Mouse (Mus musculus) kidney, adult 10 weeks (tissue): ENCODE measurements around the gene Olfr847. TPM values are rescaled to one million over a fixed set of nuclear protein-coding genes. Genes with fewer than 3 reads are reported as not detected.

Experiments used
- polyA plus RNA-seq: library from polyadenylated mRNA; stranded (reverse); fragments of 350-450 nt; fragmentation: Illumina TruSeq; extraction: RNeasy Lipid Tissue Mini Kit (QIAGEN cat#74804); gene quantifications from one replicate; pipeline ENCODE4 v1.2.3, GENCODE M21; 2014; ENCODE audit warnings: low read depth, low replicate concordance

Olfr847 gene
- polyA plus RNA-seq: not detected

GRCm38 (mm10) chr9:19378569-19378968, at the start of gene Olfr847:
Olfr847 (minus strand) TSS chr9:19378669.

GRCm38 (mm10) chr9:19363905-19364304, 14.6 kb downstream of the Olfr847 start, which contains the start of gene Olfr846:
Olfr846 (minus strand) TSS chr9:19364005.

GRCm38 (mm10) chr9:19336157-19336556, 42.3 kb downstream of the Olfr847 start, which contains the start of gene Olfr845:
Olfr845 (plus strand) TSS chr9:19336457.

Other genes starting within 250 kb of the Olfr847 start
- gene Olfr837, start 242.4 kb downstream of the Olfr847 start, polyA plus RNA-seq: not detected
- not detected for gene Olfr839-ps1, start 201.4 kb downstream of the Olfr847 start, polyA plus RNA-seq
- not detected for gene Olfr843, start 126.7 kb downstream of the Olfr847 start, polyA plus RNA-seq
- not detected for gene Olfr844, start 62.3 kb downstream of the Olfr847 start, polyA plus RNA-seq
- not detected for gene Olfr845, start 42.2 kb downstream of the Olfr847 start, polyA plus RNA-seq
- gene Olfr846, start 14.7 kb downstream of the Olfr847 start, polyA plus RNA-seq: not detected
- gene Olfr849, start 61.6 kb upstream of the Olfr847 start, polyA plus RNA-seq: not detected
- gene Olfr850, start 99.6 kb upstream of the Olfr847 start, polyA plus RNA-seq: not detected
- not detected for gene Olfr851, start 114.6 kb upstream of the Olfr847 start, polyA plus RNA-seq
- gene Olfr853, start 162.4 kb upstream of the Olfr847 start, polyA plus RNA-seq: not detected
- gene Olfr854, start 188.7 kb upstream of the Olfr847 start, polyA plus RNA-seq: not detected
- gene Olfr855, start 203.9 kb upstream of the Olfr847 start, polyA plus RNA-seq: not detected
- gene Zfp317, start 243.4 kb upstream of the Olfr847 start, polyA plus RNA-seq: 29.3 TPM